Mouse (Mus musculus) stomach, postnatal 0 days (tissue): ENCODE measurements around the gene Mak.

ENCODE experiments used
- CTCF ChIP-seq: IDR thresholded peaks from 2 replicates; pipeline ENCODE4 v1.5.1; 2016; ENCODE audit warnings: antibody characterized with exemption, low read depth, mild to moderate bottlenecking, moderate library complexity
- EP300 ChIP-seq: optimal IDR thresholded peaks from 2 replicates; pipeline ENCODE3; 2016; ENCODE audit warnings: antibody characterized with exemption

DNA sequence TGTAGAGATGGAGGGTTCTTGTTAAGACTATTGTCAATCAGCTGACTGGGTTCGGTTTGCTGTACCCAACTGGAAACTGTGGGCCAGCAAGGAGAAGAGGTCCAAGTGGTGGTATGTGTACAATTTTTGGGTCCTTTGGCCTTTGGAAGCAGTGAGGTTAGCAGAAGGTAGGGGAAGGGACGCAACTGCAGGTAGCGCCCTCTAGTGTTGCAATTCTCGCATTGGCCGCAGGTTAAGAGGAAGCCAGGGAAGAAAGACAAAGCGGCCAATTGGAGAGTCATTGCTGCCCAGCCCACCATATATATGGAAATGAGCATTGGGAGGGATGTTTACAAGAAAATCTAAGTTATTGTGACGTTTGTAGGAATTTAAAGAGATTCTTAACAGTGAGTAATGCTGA, 101.9 kb downstream of the Mak start:
- TF ChIP-seq CTCF, result peak; percentile 81
- TF ChIP-seq EP300, result no peak
